Mouse (Mus musculus) induced T-regulatory cell, adult 2 months (primary cell): ENCODE measurements at regions not wholly inside any gene's neighbourhood (a gene's known extent, or its start where the extent isn't known, plus 50 kb on each side); places are given as distances from the start of the nearest gene placed in this dataset.

Experiments used
- DNase-seq: peaks from one replicate; pipeline ENCODE4 v3.0.0-alpha.2; 2012; ENCODE audit warnings: low read depth

GRCm38 (mm10) chr4:33552856-33553255, 242.7 kb downstream of the Rngtt start:
- no peak for DNase-seq

GRCm38 (mm10) chr4:33554606-33555005, 244.5 kb downstream of the Rngtt start:
- no peak for DNase-seq

GRCm38 (mm10) chr4:33555231-33555933, 245.3 kb downstream of the Rngtt start:
- DNase-seq, result no peak

GRCm38 (mm10) chr4:33555966-33556365, 245.9 kb downstream of the Rngtt start:
- DNase-seq, result no peak

GRCm38 (mm10) chr4:33556661-33557540, 246.8 kb downstream of the Rngtt start:
- peak; percentile 25 for DNase-seq

- DNase-seq, result no peak
Observed at GRCm38 (mm10) chr4:33570274-33570673, 260.2 kb downstream of the Rngtt start.

GRCm38 (mm10) chr4:33571351-33571750, 261.2 kb downstream of the Rngtt start:
- no peak for DNase-seq

- DNase-seq, result no peak
Observed at GRCm38 (mm10) chr4:33577631-33578030, 267.5 kb downstream of the Rngtt start.

- DNase-seq, result no peak
Observed at GRCm38 (mm10) chr4:33580491-33580890, 270.4 kb downstream of the Rngtt start.

- peak; percentile 17 for DNase-seq
Observed at GRCm38 (mm10) chr4:33581180-33581591, 271.1 kb downstream of the Rngtt start.

- peak; percentile 34 for DNase-seq
Observed at GRCm38 (mm10) chr4:33581766-33582525, 271.8 kb downstream of the Rngtt start.

- DNase-seq, result no peak
Observed at GRCm38 (mm10) chr4:33582986-33583720, 273.0 kb downstream of the Rngtt start.

GRCm38 (mm10) chr4:33583979-33584907, 274.1 kb downstream of the Rngtt start:
- no peak for DNase-seq

- no peak for DNase-seq
Observed at GRCm38 (mm10) chr4:33585821-33586220, 275.7 kb downstream of the Rngtt start.

GRCm38 (mm10) chr4:33586290-33586614, 276.1 kb downstream of the Rngtt start:
- no peak for DNase-seq

- DNase-seq, result peak; percentile 72
Observed at GRCm38 (mm10) chr4:33586615-33587451, 276.7 kb downstream of the Rngtt start.

GRCm38 (mm10) chr4:33587666-33588065, 277.6 kb downstream of the Rngtt start:
- peak; percentile 59 for DNase-seq

GRCm38 (mm10) chr4:33588127-33588526, 278.0 kb downstream of the Rngtt start:
- DNase-seq, result peak; percentile 68

GRCm38 (mm10) chr4:33589207-33589606, 279.1 kb downstream of the Rngtt start:
- no peak for DNase-seq
